Mouse (Mus musculus): Measurements from ENCODE around the gene Nyap1.

Gene Nyap1

GRCm38 (mm10) chr5:137741023-137741931 lies at the start of gene Nyap1:
Gene Nyap1 (minus strand): TSS chr5:137741607.
- DNase-seq (ENCODE audit: low read depth), result peak; percentile 78

- DNase-seq (ENCODE audit: low read depth), result no peak
Measured at GRCm38 (mm10) chr5:137788946-137789531, 47.6 kb upstream of the Nyap1 start.

DNA sequence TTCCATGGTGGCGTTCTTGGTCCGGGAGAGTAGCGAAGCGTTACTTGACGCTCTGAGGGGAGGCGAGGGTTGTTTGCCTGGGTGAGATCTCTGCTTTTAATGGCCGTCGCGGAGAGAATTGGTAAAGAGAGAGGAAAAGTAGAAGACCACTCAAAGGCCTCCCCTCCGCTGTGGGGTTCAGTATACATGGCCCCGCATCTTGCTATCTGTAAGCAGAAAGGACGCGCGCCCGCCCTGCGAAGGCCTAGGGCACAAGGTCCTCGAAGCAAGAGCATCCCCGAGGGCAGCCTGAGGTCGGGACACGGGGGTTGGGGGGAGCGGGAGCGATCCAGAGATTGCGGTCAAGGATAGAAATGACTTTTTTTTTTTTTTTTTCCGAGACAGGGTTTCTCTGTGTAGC lies 46.8 kb upstream of the Nyap1 start:
- no peak for DNase-seq (ENCODE audit: low read depth)

- peak; percentile 90 for DNase-seq (ENCODE audit: low read depth)
Measured at GRCm38 (mm10) chr5:137787151-137787928, 45.9 kb upstream of the Nyap1 start, which contains the start of the genes Mepce and Zcwpw1. Gene Mepce (minus strand): TSS chr5:137787655. Gene Zcwpw1 (plus strand): TSS chr5:137787798.

DNA sequence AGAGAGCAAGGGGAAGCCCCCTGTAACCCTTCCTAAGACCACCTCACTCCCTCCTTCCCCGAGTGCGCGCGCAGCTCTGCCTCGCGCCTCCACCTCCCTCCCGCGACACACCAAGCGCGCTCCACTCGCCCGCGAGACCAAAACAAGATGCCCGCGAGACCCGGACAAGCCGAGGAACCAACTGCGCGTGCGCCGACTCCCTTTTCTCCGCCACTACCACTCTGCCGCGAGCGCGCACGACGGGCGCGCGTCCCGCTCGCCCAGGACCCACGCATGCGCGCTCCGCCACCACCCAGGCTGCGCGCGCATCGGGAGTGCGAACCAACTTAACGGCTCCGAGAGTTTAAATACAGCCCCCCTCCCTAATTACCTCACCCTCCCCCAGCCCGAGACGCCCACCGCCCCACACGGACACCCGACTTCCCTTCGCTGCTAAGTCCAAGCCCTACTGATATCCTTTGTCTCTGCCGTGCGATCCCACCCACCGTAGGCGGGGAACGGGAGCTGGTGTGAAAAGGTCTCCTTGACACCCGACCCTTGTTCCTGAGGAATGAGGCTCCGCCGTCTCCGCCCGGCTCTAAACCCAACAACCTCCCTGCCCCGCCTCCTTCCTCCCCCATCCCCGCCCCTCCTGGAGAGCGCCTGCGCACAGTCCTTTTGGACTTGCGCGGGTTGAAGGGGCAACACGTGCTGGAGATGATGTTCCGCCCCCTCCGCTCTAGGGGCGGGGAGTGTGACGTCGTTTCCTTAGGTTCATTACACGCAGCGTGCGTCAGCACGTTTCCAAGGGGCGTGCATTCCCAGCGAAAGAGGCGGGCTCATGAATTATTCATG lies 44.9 kb upstream of the Nyap1 start:
- peak; percentile 100 for DNase-seq (ENCODE audit: low read depth)

DNA sequence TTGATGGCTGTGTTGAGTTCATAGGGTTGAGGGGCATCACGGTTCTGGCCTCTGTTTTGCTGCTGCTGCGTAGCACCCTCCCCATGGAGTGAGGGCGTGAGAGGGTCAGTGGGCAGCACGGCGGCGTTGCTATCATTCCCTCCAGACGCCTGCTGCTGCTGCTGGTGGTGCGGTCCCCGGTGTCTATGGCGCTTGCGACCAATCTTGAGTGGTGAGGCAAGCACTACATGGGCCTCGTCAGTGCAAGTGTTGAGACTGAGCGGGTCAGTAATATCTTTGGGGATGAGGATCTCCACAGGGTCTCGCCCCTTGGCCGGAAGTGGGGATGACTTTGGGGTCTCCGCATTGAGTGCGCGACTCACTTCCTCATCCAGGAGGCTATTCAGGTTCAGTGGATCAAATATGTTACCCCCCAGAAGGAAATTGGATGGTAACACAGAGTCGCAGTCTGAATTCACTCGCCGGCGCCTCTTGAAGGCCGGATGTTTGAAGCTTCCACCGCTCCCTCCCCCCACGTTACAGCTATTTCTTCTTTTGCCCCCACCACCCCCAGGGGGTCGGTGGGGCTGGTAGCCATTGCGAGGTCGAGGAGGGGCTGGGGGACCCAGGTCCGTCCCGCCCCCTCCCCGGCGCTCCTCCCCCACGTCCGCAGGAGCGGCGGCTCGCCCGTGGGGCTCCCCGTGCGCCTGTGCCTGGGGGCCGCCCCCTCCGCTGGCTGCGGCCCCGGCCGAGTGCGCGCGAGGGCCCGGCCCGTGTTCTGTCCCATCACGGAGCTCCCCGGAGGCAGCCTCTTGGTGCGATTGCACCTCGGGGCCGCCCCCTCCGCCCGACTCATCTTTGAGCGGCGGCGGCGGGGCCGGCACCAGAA lies 44.0 kb upstream of the Nyap1 start:
- no peak for DNase-seq (ENCODE audit: low read depth)

DNA sequence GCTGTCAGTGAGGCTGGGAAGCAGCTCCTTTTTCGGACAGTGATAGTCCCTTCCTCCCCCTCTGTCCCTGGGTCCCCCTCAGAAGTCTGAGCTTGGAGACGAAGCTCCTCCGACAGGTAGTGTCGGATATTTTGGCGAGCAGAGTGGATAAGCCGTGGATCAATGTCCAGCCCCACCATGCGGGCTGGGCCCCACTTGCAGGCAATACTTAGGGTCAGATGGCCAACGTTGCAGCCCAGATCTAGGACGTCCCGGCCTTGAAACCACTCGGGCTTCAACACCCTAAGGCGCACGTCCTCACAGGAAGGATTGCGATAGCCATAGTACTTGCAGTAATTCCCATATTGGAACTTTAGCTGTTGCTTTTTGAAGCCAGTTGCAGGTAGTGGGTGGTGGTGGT lies 43.1 kb upstream of the Nyap1 start:
- no peak for DNase-seq (ENCODE audit: low read depth)

DNA sequence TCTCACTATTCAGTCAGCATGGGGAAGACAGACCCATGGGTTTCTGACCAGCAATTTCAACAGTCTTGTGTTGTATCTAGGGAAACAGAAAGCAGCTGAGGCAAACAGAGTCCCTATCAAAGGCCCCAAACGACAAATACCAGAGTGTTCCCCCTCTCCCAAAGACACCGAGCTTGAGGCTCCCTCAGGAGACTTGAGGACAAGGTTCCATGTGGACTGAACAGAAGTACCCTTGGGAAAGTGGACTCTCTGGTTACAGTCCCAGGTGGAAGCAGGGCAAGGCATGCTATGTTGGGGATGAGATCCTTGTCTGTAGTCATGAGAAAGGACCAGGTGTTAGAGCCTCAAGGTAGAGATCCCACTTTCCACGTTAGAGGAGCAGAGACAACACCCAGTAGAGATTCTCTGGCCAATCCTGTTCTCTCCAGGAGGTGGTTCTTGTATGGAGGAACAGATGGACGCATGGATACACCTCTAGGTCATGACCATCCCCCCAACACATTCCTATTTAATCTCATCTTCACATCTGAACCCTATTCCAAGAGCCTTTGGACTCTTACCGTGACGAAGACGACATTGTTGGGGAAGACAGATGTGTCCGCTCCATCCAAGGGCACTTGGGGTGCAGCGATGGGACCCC lies 42.6 kb upstream of the Nyap1 start:
- DNase-seq (ENCODE audit: low read depth), result no peak

DNA sequence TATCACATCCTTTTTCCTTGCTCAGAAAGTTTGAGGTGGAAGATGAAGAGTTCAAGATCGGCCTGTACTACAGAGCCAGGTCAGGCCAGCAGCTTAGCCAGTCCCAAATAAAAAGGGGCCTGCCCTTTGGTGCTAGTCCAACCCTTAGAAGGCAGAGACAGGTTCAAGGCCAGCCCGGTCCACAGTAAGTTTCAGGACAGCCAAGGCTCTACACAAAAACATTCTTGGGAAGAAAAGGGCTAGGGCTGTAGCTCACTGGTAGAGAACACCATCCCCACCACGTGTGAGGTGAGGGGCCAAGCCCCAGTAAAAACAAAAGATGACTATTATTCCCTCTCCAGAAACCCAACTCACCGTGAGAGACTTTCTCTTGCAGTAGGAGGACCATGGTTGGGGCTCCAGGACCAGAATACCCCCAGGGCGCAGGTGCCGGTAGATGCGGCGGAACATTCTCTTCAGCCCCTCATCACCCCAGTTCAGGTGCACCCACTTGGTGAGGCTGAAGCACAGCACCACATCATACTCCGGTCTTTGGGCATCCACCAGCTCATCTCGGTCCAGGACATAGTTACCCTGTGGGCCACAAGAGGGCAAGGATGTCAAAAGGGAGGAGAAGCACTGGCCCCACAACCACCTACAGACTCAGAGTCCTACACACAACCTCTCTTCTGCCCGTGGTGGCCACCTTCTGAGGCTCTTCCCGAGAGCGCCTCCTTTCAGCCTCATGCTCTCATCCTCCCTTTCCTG lies 41.5 kb upstream of the Nyap1 start:
- DNase-seq (ENCODE audit: low read depth), result no peak

DNA sequence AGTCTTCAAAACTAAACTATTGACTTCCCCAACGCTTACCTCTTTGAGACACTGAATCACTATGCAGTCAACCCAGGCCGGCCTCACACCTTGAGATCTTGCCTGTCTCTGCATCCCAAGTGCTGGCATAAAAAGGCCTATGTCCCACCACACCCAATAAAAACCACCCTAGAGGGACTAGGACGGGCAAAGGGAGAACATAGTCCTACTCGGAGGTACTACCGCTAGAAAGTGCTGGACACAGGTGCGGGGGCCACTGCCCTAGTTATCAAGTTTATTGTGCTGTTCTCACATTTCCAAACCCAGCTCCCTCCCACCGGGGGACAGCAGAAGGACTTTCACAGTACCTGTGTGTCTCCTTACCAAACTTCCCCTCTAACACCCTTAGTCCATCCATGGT lies 40.3 kb upstream of the Nyap1 start:
- DNase-seq (ENCODE audit: low read depth), result no peak

GRCm38 (mm10) chr5:137779053-137779933 lies 37.9 kb upstream of the Nyap1 start:
- DNase-seq (ENCODE audit: low read depth), result no peak

DNA sequence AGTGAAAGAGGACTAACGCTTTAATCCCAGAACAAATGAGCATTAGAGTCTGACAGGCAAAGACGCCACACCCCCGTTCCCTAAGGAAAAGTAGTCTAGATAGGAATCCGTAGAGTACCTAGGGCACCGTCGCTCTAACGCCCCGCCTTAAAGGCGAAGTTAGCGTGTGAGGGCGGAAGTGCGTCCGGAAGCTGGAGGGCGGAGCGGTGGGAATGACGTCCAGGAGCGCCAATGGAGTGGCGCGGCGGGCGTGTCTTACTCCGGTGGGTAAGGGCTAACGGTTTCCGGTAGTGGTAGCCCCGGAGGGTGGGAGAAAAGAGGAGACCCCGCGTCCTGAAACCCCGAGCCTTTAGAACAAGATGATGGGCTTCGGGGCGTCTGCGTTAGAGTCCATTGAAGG lies 37.2 kb upstream of the Nyap1 start, which contains the start of gene Ppp1r35:
TSS of gene Ppp1r35 (plus strand) at position 215 of the 400 bp plus-strand sequence.
- DNase-seq (ENCODE audit: low read depth), result peak; percentile 94

GRCm38 (mm10) chr5:137777267-137777845 lies 35.9 kb upstream of the Nyap1 start:
- no peak for DNase-seq (ENCODE audit: low read depth)

DNA sequence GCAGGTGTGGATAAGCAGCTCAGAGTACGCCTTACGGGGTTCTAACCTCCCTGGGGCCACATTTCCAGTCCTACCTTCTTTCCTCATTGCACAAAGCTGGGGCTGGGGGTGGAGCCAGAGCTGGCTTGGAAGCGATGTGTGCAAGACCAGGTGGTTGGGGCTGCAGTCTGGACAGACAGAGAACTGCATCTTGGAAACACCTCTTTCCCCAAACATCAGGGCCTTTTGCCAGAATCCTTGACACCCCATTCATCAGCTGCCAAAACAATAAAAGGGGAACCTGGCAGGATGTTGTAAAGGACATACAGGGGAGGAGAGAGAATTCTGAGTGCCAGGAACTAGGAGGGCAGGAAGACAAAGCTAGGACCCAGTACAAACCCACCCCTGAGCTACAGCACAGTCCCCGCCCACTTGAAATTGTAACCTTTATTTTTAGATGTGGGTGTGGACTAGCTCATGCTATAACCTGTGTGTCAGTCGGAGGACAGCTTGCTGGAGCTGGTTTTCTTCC lies 35.1 kb upstream of the Nyap1 start:
- no peak for DNase-seq (ENCODE audit: low read depth)

- no peak for DNase-seq (ENCODE audit: low read depth)
Measured at GRCm38 (mm10) chr5:137775587-137776290, 34.3 kb upstream of the Nyap1 start.

GRCm38 (mm10) chr5:137772755-137773154 lies 31.3 kb upstream of the Nyap1 start:
- no peak for DNase-seq (ENCODE audit: low read depth)

DNA sequence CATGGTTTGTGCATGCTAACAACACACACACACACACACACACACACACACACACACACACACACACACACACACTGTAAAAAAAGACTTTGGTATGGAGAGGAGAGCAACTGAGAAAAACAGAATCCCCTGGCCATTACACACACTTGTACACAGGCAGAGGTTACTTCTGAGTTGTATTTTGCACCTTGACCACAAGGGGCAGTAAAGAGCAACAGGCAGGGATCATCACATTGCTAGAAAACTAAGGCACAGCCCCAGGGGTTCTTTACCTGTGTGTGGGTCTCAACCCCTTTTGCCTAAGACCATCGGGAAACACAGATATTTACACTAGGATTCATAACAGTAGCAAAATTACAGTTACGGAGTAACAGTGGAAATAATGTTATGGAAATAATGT lies 29.3 kb upstream of the Nyap1 start:
- peak; percentile 74 for DNase-seq (ENCODE audit: low read depth)
